Mouse (Mus musculus) brain, adult 10 weeks (tissue): Measurements from ENCODE around the gene Cnppd1. TPM values are rescaled to one million over a fixed set of nuclear protein-coding genes. Genes with fewer than 3 reads are reported as not detected.

Experiments
- polyA plus RNA-seq: library from polyadenylated mRNA; stranded (reverse); fragments of 350-450 nt; fragmentation: Illumina TruSeq; extraction: RNeasy Lipid Tissue Mini Kit (QIAGEN cat#74804); gene quantifications from one replicate; pipeline ENCODE4 v1.2.3, GENCODE M21; 2015; ENCODE audit warnings: low read depth, low replicate concordance

Gene Cnppd1
- polyA plus RNA-seq = 32.5 TPM

GRCm38 (mm10) chr1:75142301-75143261 lies at the start of gene Cnppd1, which contains the start of gene Retreg2:
Gene Cnppd1 (minus strand): TSS chr1:75142711.
Gene Retreg2 (plus strand): TSS chr1:75142778.

GRCm38 (mm10) chr1:75191622-75192402 lies 49.3 kb upstream of the Cnppd1 start, which contains the start of the genes Ankzf1 and Atg9a:
Gene Ankzf1 (plus strand): TSS chr1:75192151.
Gene Atg9a (minus strand): TSS chr1:75192196.

GRCm38 (mm10) chr1:75180105-75180590 lies 37.6 kb upstream of the Cnppd1 start, which contains the start of gene Abcb6:
Gene Abcb6 (minus strand): TSS chr1:75180392.

GRCm38 (mm10) chr1:75168472-75169464 lies 26.3 kb upstream of the Cnppd1 start, which contains the start of gene Zfand2b:
Gene Zfand2b (plus strand): TSS chr1:75168646.

GRCm38 (mm10) chr1:75133421-75134207 lies 8.9 kb downstream of the Cnppd1 start, which contains the start of gene Slc23a3:
Gene Slc23a3 (minus strand): TSS chr1:75133890.

GRCm38 (mm10) chr1:75124346-75125321 lies 17.9 kb downstream of the Cnppd1 start, which contains the start of gene Nhej1:
Gene Nhej1 (minus strand): TSS chr1:75125200.

Other genes with a start within 250 kb of the Cnppd1 start
- gene Cryba2, start 249.6 kb downstream of the Cnppd1 start, polyA plus RNA-seq = 0.74 TPM
- gene Cfap65, start 207.1 kb downstream of the Cnppd1 start, polyA plus RNA-seq = 3.9 TPM
- 0.30 TPM for gene Ihh, start 191.0 kb downstream of the Cnppd1 start, polyA plus RNA-seq
- gene Nhej1, start 17.5 kb downstream of the Cnppd1 start, polyA plus RNA-seq = 2.9 TPM
- 1.2 TPM for gene Slc23a3, start 8.8 kb downstream of the Cnppd1 start, polyA plus RNA-seq
- gene Retreg2, start 67 bp upstream of the Cnppd1 start, polyA plus RNA-seq = 177 TPM
- 38.9 TPM for gene Zfand2b, start 25.9 kb upstream of the Cnppd1 start, polyA plus RNA-seq
- gene Abcb6, start 37.7 kb upstream of the Cnppd1 start, polyA plus RNA-seq = 16.0 TPM
- 23.9 TPM for gene Ankzf1, start 49.4 kb upstream of the Cnppd1 start, polyA plus RNA-seq
- 87.2 TPM for gene Atg9a, start 49.5 kb upstream of the Cnppd1 start, polyA plus RNA-seq
- 9.7 TPM for gene Glb1l, start 68.1 kb upstream of the Cnppd1 start, polyA plus RNA-seq
- gene Stk16, start 68.1 kb upstream of the Cnppd1 start, polyA plus RNA-seq = 131 TPM
- 815 TPM for gene Tuba4a, start 77.2 kb upstream of the Cnppd1 start, polyA plus RNA-seq
- not detected for gene A630095N17Rik, start 89.4 kb upstream of the Cnppd1 start, polyA plus RNA-seq
- 126 TPM for gene Dnajb2, start 93.7 kb upstream of the Cnppd1 start, polyA plus RNA-seq
- gene Ptprn, start 121.8 kb upstream of the Cnppd1 start, polyA plus RNA-seq = 334 TPM
- gene Resp18, start 135.7 kb upstream of the Cnppd1 start, polyA plus RNA-seq = 298 TPM
- gene Dnpep, start 175.3 kb upstream of the Cnppd1 start, polyA plus RNA-seq = 71.3 TPM
- gene Des, start 217.6 kb upstream of the Cnppd1 start, polyA plus RNA-seq = 2.4 TPM
- 92.7 TPM for gene Speg, start 232.6 kb upstream of the Cnppd1 start, polyA plus RNA-seq